Mouse (Mus musculus): ENCODE measurements at regions not wholly inside any gene's neighbourhood (a gene's known extent, or its start where the extent isn't known, plus 50 kb on each side); places are given as distances from the start of the nearest gene placed in this dataset.

DNA sequence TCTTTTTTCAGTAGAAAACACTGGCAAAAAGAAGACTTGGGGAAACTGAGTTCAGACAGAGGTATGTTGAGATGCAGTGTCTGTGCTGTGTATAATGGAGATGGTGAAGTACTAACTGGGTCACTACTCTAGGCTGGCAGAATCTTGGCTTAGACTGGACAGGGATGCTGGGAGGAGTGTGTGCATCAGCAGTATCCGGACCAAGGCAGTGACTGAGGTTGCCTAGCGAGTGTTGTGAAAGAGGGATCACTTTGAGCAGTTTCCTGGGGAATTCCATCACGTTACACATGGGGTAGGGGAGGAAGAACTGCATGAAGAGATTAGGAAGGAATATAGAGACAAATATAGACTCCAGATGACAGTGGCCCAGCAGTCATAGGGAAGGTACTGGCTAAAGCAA is 87.9 kb upstream of the Itprid2 start:
- no peak for DNase-seq (ENCODE audit: low spot score)

DNA sequence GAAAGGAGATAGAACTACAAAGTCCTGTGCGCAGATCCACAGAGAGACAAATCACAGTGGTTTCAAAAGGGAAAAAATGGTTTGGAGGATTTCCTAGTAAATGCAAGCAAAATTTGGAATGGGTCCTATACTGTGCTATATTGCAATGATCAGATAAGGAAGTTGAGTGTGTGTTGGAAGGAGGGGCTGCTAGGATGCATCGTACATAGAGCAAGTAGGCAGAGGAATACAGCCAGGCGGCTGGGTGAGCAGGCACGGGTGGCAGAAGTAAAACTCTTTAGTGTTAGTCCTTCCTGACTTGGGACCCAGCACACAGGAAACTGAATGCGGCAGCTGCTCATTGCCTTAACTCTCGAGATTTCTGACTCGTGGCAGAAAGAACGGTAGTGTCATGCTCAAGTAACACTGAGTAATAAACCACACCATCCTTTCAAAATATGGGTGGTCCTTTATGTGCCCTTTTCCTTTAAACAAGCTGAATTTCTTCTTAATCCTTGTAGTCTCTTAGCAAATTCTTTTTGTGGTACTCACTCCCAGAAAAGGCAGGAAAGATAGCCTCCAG is 87.0 kb upstream of the Itprid2 start:
- DNase-seq (ENCODE audit: low spot score): no peak

DNA sequence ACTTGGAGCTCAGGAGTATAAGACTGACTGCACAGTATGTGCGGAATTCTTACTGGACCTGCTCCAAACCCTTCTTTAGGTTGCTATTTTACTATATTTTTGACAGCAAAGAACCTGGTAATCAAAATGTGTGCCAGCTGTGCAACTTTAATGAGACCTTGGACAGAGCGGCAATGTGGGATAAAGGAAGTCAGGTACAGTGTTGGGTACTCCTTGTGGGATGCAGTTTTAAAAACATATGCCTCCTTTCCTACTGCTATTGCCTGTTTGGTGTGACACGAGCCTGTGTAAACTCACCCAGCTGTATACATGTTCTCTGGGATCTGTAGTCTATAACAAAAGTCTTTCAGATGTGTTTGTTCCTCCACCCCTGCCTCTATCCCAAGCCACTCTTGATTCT is 85.4 kb upstream of the Itprid2 start:
- DNase-seq (ENCODE audit: low spot score): no peak

DNA sequence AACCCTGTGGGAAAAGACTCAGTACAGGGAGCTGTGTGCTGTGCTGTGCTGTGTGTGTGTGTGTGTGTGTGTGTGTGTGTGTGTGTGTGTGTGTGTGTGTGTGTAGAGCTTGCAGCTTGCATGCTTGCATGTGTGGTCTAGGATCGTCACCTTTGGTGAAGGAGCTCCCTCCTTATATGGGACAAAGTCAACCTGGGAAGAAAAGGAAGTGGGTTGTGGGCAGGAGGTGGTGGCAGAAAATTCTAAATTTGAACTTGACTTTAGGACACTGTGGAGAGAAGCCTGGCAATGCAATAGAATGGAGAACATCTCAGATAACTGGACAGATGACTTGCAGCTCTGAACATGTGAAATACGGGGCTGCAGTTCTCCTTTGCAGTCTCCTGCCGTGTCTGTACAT is 84.7 kb upstream of the Itprid2 start:
- DNase-seq (ENCODE audit: low spot score): no peak

DNA sequence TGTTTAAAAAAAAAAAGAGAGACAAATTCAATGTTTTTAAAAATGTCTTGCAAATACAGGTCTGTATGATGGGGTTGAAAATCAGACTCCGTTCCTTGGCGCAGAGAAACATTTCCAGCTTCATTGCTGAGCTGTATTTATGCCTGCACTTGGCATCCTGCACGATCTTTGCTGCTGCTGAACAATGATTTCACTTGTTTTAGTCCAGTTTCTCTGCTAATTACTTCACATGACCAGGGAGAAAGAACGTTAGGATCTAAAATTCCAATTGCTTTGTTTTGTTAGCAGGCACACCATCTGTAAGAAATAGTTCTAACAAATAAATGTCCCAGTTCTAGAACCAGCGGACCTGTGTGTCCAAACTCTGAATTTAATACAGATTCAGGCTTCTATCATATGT is 82.7 kb upstream of the Itprid2 start:
- no peak for DNase-seq (ENCODE audit: low spot score)

DNA sequence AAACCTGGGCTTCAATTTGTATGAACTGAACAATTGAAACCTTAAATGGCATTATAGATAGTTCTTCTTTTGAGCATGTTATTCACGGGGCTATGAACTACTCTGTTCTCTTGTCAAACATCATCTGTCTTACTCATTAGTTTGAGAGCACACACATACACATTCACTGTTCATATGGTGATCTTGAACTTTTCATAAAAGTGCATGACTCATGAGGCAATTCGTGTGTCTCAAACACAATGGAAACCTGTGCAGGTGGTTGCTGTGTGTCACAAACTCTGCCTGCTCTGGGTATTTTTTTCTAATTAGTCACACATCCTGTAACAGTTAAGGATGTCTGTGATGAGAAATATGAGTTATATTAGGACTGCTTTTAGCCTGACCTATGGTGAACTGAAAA is 79.8 kb upstream of the Itprid2 start:
- no peak for DNase-seq (ENCODE audit: low spot score)

DNA sequence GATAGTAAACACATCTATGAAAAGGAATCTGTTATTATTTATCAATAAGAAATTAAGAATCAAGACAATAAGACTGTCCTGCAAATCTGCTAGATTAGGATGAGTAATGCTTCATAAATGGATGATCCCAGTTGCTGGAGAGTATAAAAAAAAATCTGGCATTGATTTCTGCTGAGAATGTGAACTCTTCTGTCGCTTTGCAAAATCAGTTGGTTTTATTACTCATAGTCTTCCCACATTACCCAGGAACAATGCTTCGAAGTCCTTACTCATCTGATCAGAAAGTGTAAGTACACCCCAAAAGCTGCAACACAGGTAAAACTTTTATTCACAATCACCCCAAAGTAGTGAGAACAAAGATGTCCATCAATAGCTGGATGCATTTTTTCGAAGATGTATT is 77.8 kb upstream of the Itprid2 start:
- no peak for DNase-seq (ENCODE audit: low spot score)

DNA sequence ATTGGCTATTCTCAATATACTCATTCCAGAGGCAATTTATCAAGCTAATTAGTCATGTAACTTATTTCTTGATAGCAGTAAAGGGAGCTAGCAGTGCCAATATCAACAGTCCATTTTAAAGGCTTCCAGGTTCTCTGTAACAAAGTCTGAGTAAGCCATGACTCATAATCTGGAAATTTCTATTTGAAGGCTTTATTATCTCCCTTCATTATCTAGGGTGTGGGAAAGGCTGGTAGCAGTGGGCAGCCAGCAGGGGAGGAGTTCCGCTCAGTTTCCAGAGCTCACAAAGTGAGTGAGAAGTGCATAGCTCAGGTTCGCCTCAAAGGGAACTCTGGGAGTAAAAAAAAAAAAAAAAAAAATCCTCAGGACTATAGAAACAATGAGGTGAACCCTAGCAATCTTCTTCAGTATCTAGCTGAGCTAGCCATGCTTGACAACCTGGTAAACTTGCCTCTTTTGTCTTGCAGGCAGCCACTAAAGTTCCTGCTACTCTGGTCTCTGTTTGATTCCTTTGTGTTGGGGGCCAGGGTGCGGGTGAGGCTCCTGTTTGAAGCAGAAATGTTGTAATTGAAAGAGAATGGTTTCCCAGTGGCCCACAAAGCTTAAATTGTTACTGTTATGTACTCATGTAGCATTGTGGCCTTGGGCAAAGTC is 68.7 kb upstream of the Itprid2 start:
- no peak for DNase-seq (ENCODE audit: low spot score)

DNA sequence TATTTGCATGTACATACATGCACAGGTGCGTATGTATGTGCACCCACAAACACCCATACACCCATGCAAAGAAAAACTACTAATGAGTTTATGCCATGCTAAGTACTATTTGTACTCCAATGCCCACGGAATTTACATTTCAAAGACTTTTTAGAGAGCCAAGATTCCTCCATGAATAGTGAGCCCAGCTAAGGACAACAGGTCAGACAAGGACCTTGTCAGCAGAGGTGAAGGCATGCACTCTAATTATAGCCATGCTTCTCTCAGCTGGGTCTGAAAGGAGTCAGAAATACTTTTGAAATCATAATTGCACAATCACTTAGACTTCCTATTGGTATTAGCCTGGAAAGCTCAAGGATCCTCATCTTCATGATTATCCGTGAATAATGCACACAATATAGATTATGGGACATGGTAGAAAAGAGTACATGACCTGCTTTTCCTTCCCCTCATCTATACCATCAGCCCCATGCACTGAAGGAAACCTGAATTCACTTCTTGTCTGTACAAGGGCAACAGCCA is 67.7 kb upstream of the Itprid2 start:
- DNase-seq (ENCODE audit: low spot score): no peak

DNA sequence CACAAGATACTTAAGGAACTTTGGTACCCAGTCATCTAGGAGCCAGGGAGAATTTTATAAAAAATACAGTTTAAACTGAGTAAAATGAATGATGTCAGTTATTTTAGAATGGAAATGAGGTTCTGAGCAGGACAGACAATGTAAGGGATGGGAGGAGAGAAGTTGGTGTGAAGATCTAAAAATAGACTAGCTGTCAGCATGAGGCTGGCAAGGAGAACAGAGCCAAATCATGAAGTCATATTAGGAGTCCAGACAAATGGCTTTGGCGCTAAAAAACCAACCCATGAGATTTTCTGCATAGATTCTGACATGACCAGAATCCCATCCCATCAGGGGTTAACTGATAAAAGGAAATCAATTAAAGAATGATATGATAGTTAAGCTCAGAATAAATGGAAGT is 65.5 kb upstream of the Itprid2 start:
- no peak for DNase-seq (ENCODE audit: low spot score)

DNA sequence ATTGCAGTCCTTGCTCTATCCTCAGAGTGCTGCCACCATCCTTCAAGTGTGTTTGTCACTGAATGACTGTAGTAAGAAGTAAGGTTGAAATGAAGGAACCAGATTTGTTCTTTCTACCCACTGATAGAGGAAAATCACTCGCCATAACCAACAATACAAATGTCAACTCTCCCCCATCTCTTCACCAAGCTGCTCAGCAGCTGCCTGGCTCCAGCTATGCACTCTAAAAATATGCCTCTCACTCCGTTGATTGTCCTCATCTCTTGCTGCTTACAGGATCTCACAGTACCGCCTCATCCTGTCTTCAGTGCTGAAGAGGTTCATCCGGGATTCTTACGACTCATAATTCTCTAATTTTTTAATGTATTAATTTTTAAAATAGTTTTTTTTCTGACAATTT is 63.2 kb upstream of the Itprid2 start:
- no peak for DNase-seq (ENCODE audit: low spot score)

DNA sequence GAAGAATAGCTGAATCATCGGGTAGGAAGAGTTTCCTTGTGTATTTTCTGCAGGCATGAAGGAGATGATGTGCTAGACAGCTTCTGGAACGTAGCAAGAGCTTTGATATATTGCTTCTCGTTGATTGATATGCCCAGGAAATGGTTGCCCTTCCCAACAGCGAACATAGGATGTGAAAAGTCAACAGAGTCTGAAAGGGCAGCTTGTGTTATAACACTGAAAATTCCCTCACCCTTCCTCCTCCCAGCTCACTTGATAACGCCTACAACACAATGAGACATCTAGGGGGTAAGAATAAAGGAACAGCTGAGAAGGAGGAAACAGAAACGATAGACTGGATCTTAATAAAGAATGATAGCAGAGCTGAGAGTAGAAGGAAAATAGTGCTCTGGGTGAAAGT is 60.1 kb upstream of the Itprid2 start:
- no peak for DNase-seq (ENCODE audit: low spot score)

DNA sequence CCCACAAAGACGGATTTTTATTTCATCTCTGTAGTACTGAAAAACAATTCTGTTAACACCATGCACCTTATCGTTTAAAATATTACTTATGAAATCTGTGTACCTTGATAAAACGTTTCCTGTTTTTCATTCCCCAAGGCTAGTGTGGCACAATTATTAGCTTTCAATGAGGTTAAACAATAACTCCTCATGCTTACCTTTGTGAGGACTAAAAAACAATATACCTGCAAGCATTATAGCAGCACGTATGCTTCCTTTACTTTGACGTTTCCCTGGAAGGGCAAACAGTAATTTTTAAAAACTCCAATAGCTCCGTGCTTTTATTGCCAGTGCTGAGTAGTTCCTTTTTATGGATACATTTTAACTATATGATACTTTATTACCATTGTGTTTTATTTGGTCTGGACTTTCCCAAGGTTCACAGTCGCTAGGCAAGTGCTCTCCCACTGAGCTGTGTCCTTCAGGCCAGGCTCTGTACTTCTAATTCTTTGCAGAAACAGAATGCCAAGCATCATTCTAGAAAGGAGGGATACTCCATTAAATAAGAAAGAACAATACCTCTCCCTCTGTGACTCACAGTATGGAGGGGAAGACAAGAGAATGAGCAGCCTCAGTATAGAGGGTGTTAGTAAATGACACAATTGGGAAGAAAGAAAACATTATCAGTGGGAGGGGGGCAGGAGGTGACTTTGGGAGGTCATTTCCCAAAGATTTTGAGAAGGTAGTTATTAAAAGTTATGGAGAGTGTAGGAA is 50.0 kb upstream of the Itprid2 start:
- no peak for DNase-seq (ENCODE audit: low spot score)
